Mouse (Mus musculus) limb, embryonic 10.5 days (tissue): ENCODE results near the gene Il1r1. TPM values are rescaled to one million over a fixed set of nuclear protein-coding genes. Genes with fewer than 3 reads are reported as not detected.

ENCODE experiments used
- DNase-seq: peaks from one replicate; pipeline ENCODE4 v3.0.0-alpha.2; 2017; ENCODE audit warnings: low spot score
- H3K27ac ChIP-seq: fragments of 300-500 bp; sonication (generic); 2 replicates; pipeline ENCODE4 v1.5.1; 2016; ENCODE audit warnings: mild to moderate bottlenecking
- H3K27me3 ChIP-seq: fragments of 300-500 bp; sonication (generic); 2 replicates; pipeline ENCODE4 v1.6.1; 2016; ENCODE audit warnings: low read depth, mild to moderate bottlenecking; ENCODE audit not compliant: poor library complexity, severe bottlenecking
- H3K36me3 ChIP-seq: fragments of 300-500 bp; sonication (generic); 2 replicates; pipeline ENCODE4 v1.6.1; 2016; ENCODE audit warnings: mild to moderate bottlenecking, moderate library complexity
- H3K4me1 ChIP-seq: fragments of 300-500 bp; sonication (generic); 2 replicates; pipeline ENCODE4 v1.6.1; 2016
- H3K4me3 ChIP-seq: fragments of 300-500 bp; sonication (generic); 2 replicates; pipeline ENCODE4 v1.5.1; 2016; ENCODE audit warnings: mild to moderate bottlenecking, moderate library complexity
- H3K9me3 ChIP-seq: fragments of 300-500 bp; sonication (generic); replicated peaks from 2 replicates; pipeline ENCODE4 v1.6.1; 2016; ENCODE audit warnings: mild to moderate bottlenecking
- WGBS: fragments of 180-500 bp; shearing (Covaris S2); methylation state at CpG from one replicate; pipeline ENCODE4 v1.1.7; 2016; 5-methylcytosine and 5-hydroxymethylcytosine counted together
- polyA plus RNA-seq: library from polyadenylated mRNA; unstranded; fragments of >200 nt; fragmentation: Nextera tagmentation; extraction: Ambion mirVana; gene quantifications from 2 replicates; pipeline ENCODE4 v1.2.1, GENCODE M21; 2016

Il1r1 gene
- polyA plus RNA-seq, 1 experiment from 2014 or later: 0.60 TPM

- Histone ChIP-seq H3K4me3 (no peak overlapping the region), H3K9me3 (no peaks in the 10 kb centered on the region), H3K36me3 (no peaks in the 10 kb centered on the region), H3K27me3 (no peaks in the 10 kb centered on the region), H3K4me1 (peaks cover 23% of the 10 kb centered on the region), H3K27ac (no peak overlapping the region)
- 86% methylated on average over 5 of the region's 5 CpGs for WGBS
- DNase-seq: no peak
These were observed 10.8 kb downstream of the Il1r1 start for GRCm38 (mm10) chr1:40235597-40236249.

GRCm38 (mm10) chr1:40236694-40237093 lies 11.8 kb downstream of the Il1r1 start:
- no peaks in the 10 kb centered on the region for H3K36me3 ChIP-seq
- H3K4me3 ChIP-seq: no peak overlapping the region
- H3K4me1 ChIP-seq: peaks cover 23% of the 10 kb centered on the region
- DNase-seq: no peak
- no peak overlapping the region for H3K27ac ChIP-seq
- H3K27me3 ChIP-seq: no peaks in the 10 kb centered on the region
- H3K9me3 ChIP-seq: no peaks in the 10 kb centered on the region
- WGBS: 63% methylated on average over 6 of the region's 6 CpGs

GRCm38 (mm10) chr1:40237094-40237493 lies 12.2 kb downstream of the Il1r1 start:
- Histone ChIP-seq H3K27me3 (no peaks in the 10 kb centered on the region), H3K36me3 (no peaks in the 10 kb centered on the region), H3K4me1 (peaks cover 23% of the 10 kb centered on the region), H3K4me3 (no peak overlapping the region), H3K27ac (no peak overlapping the region), H3K9me3 (no peaks in the 10 kb centered on the region)
- no peak for DNase-seq
- 65% methylated on average over 6 of the region's 6 CpGs for whole genome bisulfite sequencing

- peaks cover 11% of the 10 kb centered on the region; the same call in 1 of the 2 replicates for H3K4me1 ChIP-seq
- H3K36me3 ChIP-seq: no peaks in the 10 kb centered on the region
- DNase-seq: no peak
- no peak overlapping the region for H3K4me3 ChIP-seq
- no peak overlapping the region for H3K27ac ChIP-seq
- 92% methylated on average over 9 of the region's 9 CpGs for WGBS
- H3K9me3 ChIP-seq: no peaks in the 10 kb centered on the region
- no peaks in the 10 kb centered on the region for H3K27me3 ChIP-seq
These were observed 15.6 kb downstream of the Il1r1 start for GRCm38 (mm10) chr1:40240353-40241092.

GRCm38 (mm10) chr1:40242717-40243116 lies 17.8 kb downstream of the Il1r1 start:
- Histone ChIP-seq H3K27me3 (no peaks in the 10 kb centered on the region), H3K36me3 (no peaks in the 10 kb centered on the region), H3K4me3 (no peak overlapping the region), H3K4me1 (0 out of 2 replicates have a peak, but pooled peaks cover 5% of the 10 kb centered on the region), H3K9me3 (no peaks in the 10 kb centered on the region), H3K27ac (no peak overlapping the region)
- no peak for DNase-seq
- 87% methylated on average over 1 of the region's 1 CpGs for WGBS

GRCm38 (mm10) chr1:40243561-40243998 lies 18.7 kb downstream of the Il1r1 start:
- Histone ChIP-seq H3K4me3 (no peak overlapping the region), H3K36me3 (no peaks in the 10 kb centered on the region), H3K27ac (no peak overlapping the region), H3K4me1 (0 out of 2 replicates have a peak, but pooled peaks cover 5% of the 10 kb centered on the region), H3K9me3 (no peaks in the 10 kb centered on the region), H3K27me3 (no peaks in the 10 kb centered on the region)
- 57% methylated on average over 3 of the region's 3 CpGs for WGBS
- peak; percentile 43 for DNase-seq

GRCm38 (mm10) chr1:40250425-40250824 lies 25.5 kb downstream of the Il1r1 start:
- H3K4me3 ChIP-seq: no peak overlapping the region
- no peaks in the 10 kb centered on the region for H3K27me3 ChIP-seq
- no peaks in the 10 kb centered on the region for H3K4me1 ChIP-seq
- H3K27ac ChIP-seq: no peak overlapping the region
- no peak for DNase-seq
- no peaks in the 10 kb centered on the region for H3K36me3 ChIP-seq
- 68% methylated on average over 4 of the region's 4 CpGs for WGBS
- H3K9me3 ChIP-seq: no peaks in the 10 kb centered on the region

GRCm38 (mm10) chr1:40252507-40252906 lies 27.6 kb downstream of the Il1r1 start:
- no peaks in the 10 kb centered on the region for H3K36me3 ChIP-seq
- H3K27ac ChIP-seq: no peak overlapping the region
- no peak overlapping the region for H3K4me3 ChIP-seq
- H3K9me3 ChIP-seq: no peaks in the 10 kb centered on the region
- H3K27me3 ChIP-seq: no peaks in the 10 kb centered on the region
- H3K4me1 ChIP-seq: no peaks in the 10 kb centered on the region
- whole genome bisulfite sequencing: 90% methylated on average over 6 of the region's 6 CpGs
- no peak for DNase-seq

- no peak for DNase-seq
- H3K27me3 ChIP-seq: no peaks in the 10 kb centered on the region
- WGBS: 89% methylated on average over 5 of the region's 5 CpGs
- no peaks in the 10 kb centered on the region for H3K9me3 ChIP-seq
- H3K4me1 ChIP-seq: no peaks in the 10 kb centered on the region
- H3K36me3 ChIP-seq: no peaks in the 10 kb centered on the region
- no peak overlapping the region for H3K4me3 ChIP-seq
- no peak overlapping the region for H3K27ac ChIP-seq
These were observed 29.1 kb downstream of the Il1r1 start for GRCm38 (mm10) chr1:40253940-40254339.

GRCm38 (mm10) chr1:40254347-40255057 lies 29.6 kb downstream of the Il1r1 start:
- Histone ChIP-seq H3K9me3 (no peaks in the 10 kb centered on the region), H3K27me3 (no peaks in the 10 kb centered on the region), H3K36me3 (no peaks in the 10 kb centered on the region), H3K4me1 (no peaks in the 10 kb centered on the region), H3K4me3 (no peak overlapping the region), H3K27ac (no peak overlapping the region)
- DNase-seq: no peak
- 55% methylated on average over 3 of the region's 3 CpGs for WGBS

- Histone ChIP-seq H3K36me3 (no peaks in the 10 kb centered on the region), H3K27me3 (peaks cover 17% of the 10 kb centered on the region), H3K4me3 (no peak overlapping the region), H3K27ac (no peak overlapping the region), H3K4me1 (peaks cover 13% of the 10 kb centered on the region), H3K9me3 (no peaks in the 10 kb centered on the region)
- 82% methylated on average over 9 of the region's 9 CpGs for WGBS
- DNase-seq: no peak
These were observed 37.7 kb downstream of the Il1r1 start for GRCm38 (mm10) chr1:40262441-40263121.

GRCm38 (mm10) chr1:40263122-40263498 lies 38.2 kb downstream of the Il1r1 start:
- Histone ChIP-seq H3K4me3 (no peak overlapping the region), H3K27me3 (peaks cover 20% of the 10 kb centered on the region)

More at GRCm38 (mm10) chr1:40263122-40263498, 38.2 kb downstream of the Il1r1 start:
- H3K36me3 ChIP-seq: no peaks in the 10 kb centered on the region
- no peak overlapping the region for H3K27ac ChIP-seq
- WGBS: 80% methylated on average over 7 of the region's 7 CpGs
- DNase-seq: no peak
- no peaks in the 10 kb centered on the region for H3K9me3 ChIP-seq
- peaks cover 13% of the 10 kb centered on the region for H3K4me1 ChIP-seq
